Mouse (Mus musculus) forelimb bud, embryonic 11.5 days (tissue): ENCODE measurements around the gene Prcc.
"Not testable (repeated sequence)": the region's sequence is repeated elsewhere in the genome, so short reads cannot be mapped to it uniquely, and the experiment has no call there.

Experiments used
- DNase-seq: peaks from one replicate; pipeline ENCODE4 v3.0.0-alpha.2; 2012; ENCODE audit warnings: low read depth, low spot score

Prcc gene

DNA sequence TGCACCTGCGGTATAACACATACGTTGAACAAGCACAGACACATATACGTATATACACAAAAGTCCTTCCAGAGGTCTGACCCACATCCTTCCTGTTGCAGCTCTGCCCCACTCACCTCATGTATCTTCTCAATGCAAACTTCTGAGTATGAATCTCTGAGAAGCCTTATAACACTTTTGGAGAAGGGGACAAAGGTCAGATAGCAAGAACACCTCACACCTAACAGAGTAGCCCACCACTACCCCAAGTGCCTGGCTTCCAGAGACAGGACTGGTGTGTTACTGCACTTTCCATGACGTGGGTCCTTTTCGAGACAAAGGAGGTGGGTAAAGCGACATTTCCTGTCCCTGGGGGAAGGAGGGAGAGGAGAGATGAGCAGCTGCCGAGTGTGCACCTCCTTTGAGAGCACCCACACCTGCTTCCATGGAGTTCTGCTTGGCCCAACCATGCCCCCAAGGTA, 38.7 kb downstream of the Prcc start, which contains the start of gene Sh2d2a:
Gene Sh2d2a (plus strand): TSS at position 106 of the 461 bp plus-strand sequence.
- DNase-seq, result no peak

DNA sequence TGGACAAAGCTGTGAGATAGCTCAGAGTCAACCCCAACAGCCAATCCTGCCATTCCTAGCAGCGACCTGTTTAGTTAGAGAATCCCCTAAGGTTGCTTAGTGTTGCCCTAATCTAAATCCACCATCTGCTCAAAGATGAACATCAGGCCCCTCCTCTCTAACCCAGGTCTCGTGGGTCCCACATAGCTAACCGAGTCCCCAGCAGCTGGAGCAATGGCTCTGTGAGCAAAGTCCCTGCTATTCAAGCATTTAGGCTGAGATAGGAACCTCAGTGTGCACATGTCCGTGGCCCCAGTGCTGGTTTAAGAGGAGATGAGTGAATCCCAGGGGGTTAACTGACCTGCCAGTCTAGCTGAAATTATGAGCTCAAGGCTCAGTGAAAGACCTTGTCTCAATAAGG, 39.2 kb downstream of the Prcc start:
- DNase-seq, result no peak

GRCm38 (mm10) chr3:87844981-87845380, 40.4 kb downstream of the Prcc start:
- DNase-seq, result no peak

DNA sequence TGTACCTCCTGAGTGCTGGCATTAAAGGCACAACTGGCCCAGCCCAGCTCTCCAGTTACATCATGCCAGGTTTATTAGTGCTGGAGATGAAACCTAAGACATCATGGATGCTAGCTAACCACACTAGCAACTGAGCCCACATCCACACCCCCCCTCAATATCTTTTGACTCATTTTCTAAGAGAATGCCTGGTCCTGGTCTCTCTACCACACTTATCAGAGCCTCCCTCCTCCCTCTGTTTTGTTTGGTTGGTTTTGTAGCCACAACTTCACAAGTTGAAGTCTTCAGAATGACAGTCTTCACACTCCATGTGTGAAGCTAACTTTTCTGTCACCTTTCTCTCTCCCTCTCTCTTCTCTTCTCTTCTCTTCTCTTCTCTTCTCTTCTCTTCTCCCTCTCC, 44.5 kb downstream of the Prcc start:
- DNase-seq, result no peak

GRCm38 (mm10) chr3:87838622-87839021, 46.8 kb downstream of the Prcc start:
- DNase-seq, result peak; percentile 83

DNA sequence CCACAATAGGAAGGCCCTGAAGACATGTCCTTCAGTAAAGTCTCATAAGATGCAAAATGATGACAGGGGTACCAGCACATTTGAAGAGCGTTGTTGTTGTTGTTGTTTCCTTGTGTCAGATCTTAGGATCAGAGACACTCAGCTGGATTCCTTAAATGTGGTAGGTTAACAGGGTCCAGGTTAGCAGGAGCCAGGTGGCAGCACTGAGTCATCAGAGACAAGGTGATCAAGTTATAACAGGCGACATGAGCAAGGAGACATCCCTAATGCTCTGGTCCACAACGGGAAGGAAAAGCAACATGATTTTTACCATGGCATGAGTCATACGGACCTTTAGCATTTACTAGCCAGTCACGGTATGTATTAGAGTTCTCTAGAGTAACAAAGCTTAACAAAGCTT, 51.9 kb downstream of the Prcc start:
- DNase-seq, result no peak

DNA sequence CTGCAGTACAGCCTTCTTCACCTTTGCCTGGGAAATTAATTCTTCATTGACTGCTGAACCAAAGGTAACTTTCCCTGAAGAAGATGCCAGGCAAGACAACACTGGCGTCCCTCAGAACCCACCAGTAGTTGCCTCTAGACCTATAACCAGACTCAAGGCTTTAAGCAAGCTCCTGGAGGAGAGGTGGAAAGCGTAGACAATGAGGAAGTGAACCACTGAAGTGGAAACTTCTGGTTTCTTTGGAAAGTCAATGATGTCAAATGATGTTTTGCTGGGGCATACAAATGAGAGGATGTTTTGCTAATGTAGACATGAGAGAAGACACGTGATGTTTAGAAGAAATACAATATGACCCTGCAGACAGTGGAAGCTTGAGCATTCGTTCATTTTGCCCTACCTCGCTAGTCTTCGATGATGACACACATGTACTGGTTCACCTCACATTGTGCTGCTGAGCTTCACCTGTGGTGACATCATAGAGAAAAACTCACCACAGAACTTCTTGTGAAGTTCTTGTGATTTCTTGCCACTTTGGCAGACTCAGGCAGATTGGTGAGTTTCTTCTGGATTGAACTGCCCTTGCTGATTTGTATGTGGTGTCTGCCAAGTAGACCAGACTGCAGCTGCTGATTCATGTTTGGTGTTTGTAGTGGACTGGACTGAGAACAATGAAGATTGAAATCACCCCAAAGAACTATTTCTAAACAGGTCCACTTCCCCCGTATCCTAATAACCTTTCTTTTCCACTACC, 53.1 kb downstream of the Prcc start:
- DNase-seq, result no peak

- DNase-seq, result no peak
These were observed 56.4 kb downstream of the Prcc start for GRCm38 (mm10) chr3:87829025-87829424.

DNA sequence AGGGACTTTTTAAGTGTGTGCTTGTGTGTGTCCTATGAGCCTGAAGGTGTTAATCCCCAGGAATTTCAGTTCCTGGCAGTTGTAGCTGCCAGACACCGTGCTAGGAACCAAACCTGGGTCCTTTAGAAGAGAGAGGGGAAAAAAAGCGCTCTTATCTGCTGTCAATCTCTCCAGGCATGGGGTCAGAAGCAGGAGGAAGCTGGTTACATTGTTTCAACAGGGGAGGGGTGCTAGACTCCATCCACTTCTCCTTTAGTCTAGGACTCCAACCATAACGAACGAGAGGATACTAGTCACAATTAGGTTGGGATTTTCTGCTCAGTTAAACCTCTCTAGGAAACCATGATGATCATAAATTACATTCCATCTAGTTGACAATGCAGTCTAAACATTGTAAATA, 57.0 kb downstream of the Prcc start:
- DNase-seq, result no peak

GRCm38 (mm10) chr3:87824206-87824605, 61.2 kb downstream of the Prcc start, which contains the start of gene Pear1:
Gene Pear1, minus strand, starts transcription at chr3:87824306.
- not testable (repeated sequence) for DNase-seq

- DNase-seq, result no peak
These were observed 67.2 kb downstream of the Prcc start for GRCm38 (mm10) chr3:87818226-87818625.

DNA sequence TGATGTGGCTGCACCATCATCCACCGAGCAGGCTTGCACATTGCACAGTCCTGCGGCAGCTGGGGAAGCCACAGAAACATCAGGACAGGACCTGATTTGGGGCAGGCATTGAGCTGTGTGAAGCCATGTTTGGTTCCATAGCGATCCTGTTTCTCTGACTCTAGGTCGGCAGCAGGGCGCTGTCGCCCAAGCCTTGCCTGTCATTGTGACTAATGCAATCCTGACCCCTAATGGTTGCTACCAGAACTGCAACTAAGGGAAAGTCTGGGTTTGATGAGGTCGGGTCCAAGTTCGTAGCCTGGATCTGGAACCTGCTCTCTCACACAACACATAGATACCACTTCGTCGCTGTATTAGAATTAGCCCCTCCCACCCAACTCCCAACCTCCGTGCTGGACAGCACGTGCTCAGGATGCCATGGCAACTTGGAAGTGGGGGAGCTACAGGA, 68.7 kb downstream of the Prcc start:
- peak; percentile 85 for DNase-seq

DNA sequence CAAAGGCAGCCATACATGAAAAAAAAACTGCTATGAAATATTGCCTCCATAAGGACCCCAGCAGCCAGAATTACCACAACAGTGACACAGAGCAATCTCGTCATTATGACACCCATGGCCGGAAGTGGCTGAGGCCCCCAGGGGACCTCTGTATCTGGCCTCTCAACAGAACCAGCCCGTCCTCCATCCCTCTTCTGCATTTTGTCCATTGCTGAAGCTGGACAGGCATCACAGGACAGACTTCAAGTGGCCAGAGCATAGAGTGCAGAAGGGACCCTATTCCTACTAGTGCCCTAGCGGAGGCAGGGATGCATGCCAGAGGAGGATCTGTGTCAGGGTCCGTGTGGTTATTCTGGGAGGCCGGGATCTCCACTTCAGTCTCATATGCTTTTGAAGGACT, 69.2 kb downstream of the Prcc start:
- no peak for DNase-seq

- DNase-seq, result no peak
These were observed 72.5 kb downstream of the Prcc start for GRCm38 (mm10) chr3:87812873-87813272.

DNA sequence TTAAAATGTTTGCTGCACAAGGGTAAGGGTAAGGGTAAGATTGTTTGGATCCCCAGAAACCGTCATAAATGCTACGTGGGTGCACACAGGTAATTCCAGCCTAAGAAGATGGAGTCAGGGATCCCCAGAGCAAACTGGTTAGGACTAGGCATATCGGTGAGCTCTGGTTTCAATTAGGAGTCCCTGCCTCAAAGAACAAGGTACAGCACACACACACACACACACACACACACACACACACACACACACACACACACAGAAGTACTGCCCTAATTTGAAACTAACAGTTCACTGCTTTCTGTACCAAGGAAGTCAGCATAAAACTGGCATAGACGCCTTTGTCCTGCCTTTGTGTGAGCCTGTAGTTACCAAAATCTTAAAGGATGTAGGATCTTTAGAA, 73.0 kb downstream of the Prcc start:
- DNase-seq, result peak; percentile 46

GRCm38 (mm10) chr3:87811297-87811696, 74.1 kb downstream of the Prcc start:
- DNase-seq, result no peak

- DNase-seq, result no peak
These were observed 76.0 kb downstream of the Prcc start for GRCm38 (mm10) chr3:87809322-87809962.
